Mouse (Mus musculus): ENCODE results near the gene BC037034. TPM values are rescaled to one million over a fixed set of nuclear protein-coding genes. Genes with fewer than 3 reads are reported as not detected.
A peak's percentile ranks its signal among the peaks of the same experiment; 100 is the strongest.

The BC037034 gene
- polyA plus RNA-seq, 1 experiment from 2014 or later = 18.9 TPM

GRCm38 (mm10) chr5:138260051-138260450 is 3.8 kb downstream of the BC037034 start:
- Histone ChIP-seq H3K4me1 (peaks cover 33% of the 10 kb centered on the region), H3K27me3 (no peaks in the 10 kb centered on the region), H3K4me2 (replicated peaks) (no peak overlapping the region), H3K36me3 (peaks cover 40% of the 10 kb centered on the region), H3K9me3 (replicated peaks) (no peaks in the 10 kb centered on the region), H3K9ac (no peak overlapping the region), H3K4me3 (no peak overlapping the region), H3K27ac (no peak overlapping the region)
- ATAC-seq (ENCODE audit: low FRiP score) = no peak
- 87% methylated on average over 10 of the region's 10 CpGs for WGBS

- WGBS = 77% methylated on average over 7 of the region's 7 CpGs
- Histone ChIP-seq H3K36me3 (peaks cover 40% of the 10 kb centered on the region), H3K27me3 (no peaks in the 10 kb centered on the region), H3K4me2 (replicated peaks) (no peak overlapping the region), H3K9me3 (replicated peaks) (no peaks in the 10 kb centered on the region), H3K9ac (no peak overlapping the region), H3K4me1 (peaks cover 31% of the 10 kb centered on the region), H3K27ac (no peak overlapping the region), H3K4me3 (no peak overlapping the region)
- ATAC-seq (ENCODE audit: low FRiP score) = no peak
Measured at GRCm38 (mm10) chr5:138258993-138259392, 4.8 kb downstream of the BC037034 start.

GRCm38 (mm10) chr5:138258542-138258941 is 5.3 kb downstream of the BC037034 start:
- Histone ChIP-seq H3K4me1 (peaks cover 31% of the 10 kb centered on the region), H3K4me2 (replicated peaks) (no peak overlapping the region), H3K27me3 (no peaks in the 10 kb centered on the region), H3K9ac (no peak overlapping the region), H3K9me3 (replicated peaks) (no peaks in the 10 kb centered on the region), H3K36me3 (peaks cover 40% of the 10 kb centered on the region), H3K27ac (no peak overlapping the region), H3K4me3 (no peak overlapping the region)
- 86% methylated on average over 6 of the region's 6 CpGs for WGBS
- ATAC-seq (ENCODE audit: low FRiP score) = no peak

DNA sequence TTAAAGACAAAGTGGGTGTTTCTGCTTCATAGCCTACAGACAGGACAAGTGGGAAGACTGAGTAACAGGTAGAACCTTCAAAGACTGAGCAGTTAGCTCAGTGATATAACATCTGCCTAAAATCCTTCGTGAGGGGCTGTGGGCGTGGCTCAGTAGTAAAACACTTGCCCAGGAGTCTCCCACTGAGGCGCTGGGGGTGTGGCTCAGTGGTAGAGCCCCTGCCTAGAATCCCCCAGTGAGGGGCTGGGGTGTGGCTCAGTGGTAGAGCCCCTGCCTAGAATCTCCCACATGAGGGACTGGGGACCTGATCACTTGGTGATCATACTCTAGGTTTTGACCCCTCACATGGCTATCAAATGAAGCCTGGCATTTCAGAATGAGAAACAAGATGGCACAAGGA is 5.8 kb downstream of the BC037034 start:
- H3K36me3 ChIP-seq = peaks cover 40% of the 10 kb centered on the region
- no peak overlapping the region for H3K27ac ChIP-seq
- WGBS = 86% methylated on average over 3 of the region's 3 CpGs
- H3K27me3 ChIP-seq = no peaks in the 10 kb centered on the region
- no peak overlapping the region for H3K9ac ChIP-seq
- no peak for ATAC-seq (ENCODE audit: low FRiP score)
- peaks cover 27% of the 10 kb centered on the region for H3K4me1 ChIP-seq
- no peak overlapping the region for H3K4me2 ChIP-seq (replicated peaks)
- no peaks in the 10 kb centered on the region for H3K9me3 ChIP-seq (replicated peaks)
- no peak overlapping the region for H3K4me3 ChIP-seq

- no peak overlapping the region for H3K4me2 ChIP-seq (replicated peaks)
- peaks cover 40% of the 10 kb centered on the region for H3K36me3 ChIP-seq
- 94% methylated on average over 4 of the region's 4 CpGs for WGBS
- H3K27me3 ChIP-seq = no peaks in the 10 kb centered on the region
- ATAC-seq (ENCODE audit: low FRiP score) = no peak
- no peak overlapping the region for H3K27ac ChIP-seq
- H3K4me3 ChIP-seq = no peak overlapping the region
- H3K4me1 ChIP-seq = peaks cover 22% of the 10 kb centered on the region
- H3K9me3 ChIP-seq (replicated peaks) = no peaks in the 10 kb centered on the region
- no peak overlapping the region for H3K9ac ChIP-seq
Measured at GRCm38 (mm10) chr5:138257585-138257978, 6.3 kb downstream of the BC037034 start.

DNA sequence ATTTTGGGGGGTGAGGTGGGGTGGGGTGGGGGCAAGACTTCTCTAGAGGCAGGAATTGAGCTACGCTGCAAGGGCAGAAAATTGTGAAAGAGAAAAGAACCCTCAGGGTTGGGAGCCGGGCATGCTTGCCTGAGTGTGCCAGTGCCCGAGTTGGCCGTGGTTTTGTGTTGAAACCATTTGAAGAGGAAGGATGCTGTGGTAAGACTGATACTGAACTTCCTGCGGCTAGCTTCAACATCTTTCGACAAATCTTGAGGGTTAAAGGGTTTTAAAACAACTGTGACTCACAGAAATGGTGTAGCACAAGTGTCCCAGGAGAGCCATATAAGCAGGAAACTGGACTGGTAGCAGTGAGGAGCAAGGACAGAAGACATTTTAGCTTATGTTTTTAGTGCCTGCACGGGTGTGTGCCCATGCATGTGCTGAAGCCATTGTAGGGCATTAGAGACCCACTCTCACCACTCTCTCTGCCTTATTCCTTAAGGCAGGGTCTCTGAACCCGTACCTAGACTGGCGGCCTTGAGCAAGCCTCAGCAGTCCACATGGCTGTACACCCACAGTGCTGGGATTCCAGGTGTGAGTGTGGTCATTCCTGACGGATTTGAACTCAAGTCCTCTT is 6.8 kb downstream of the BC037034 start:
- Histone ChIP-seq H3K27me3 (no peaks in the 10 kb centered on the region), H3K27ac (no peak overlapping the region), H3K9ac (no peak overlapping the region), H3K9me3 (replicated peaks) (no peaks in the 10 kb centered on the region), H3K36me3 (peaks cover 40% of the 10 kb centered on the region), H3K4me3 (no peak overlapping the region), H3K4me1 (peaks cover 17% of the 10 kb centered on the region), H3K4me2 (replicated peaks) (no peak overlapping the region)
- no peak for ATAC-seq (ENCODE audit: low FRiP score)
- WGBS = 90% methylated on average over 10 of the region's 10 CpGs

GRCm38 (mm10) chr5:138256094-138256467 is 7.8 kb downstream of the BC037034 start:
- H3K9ac ChIP-seq = peak overlapping the region; percentile 75
- 20% methylated on average over 7 of the region's 7 CpGs for WGBS
- ATAC-seq (ENCODE audit: low FRiP score) = no peak; the same call in 1 of the 2 replicates
- H3K27ac ChIP-seq = peak overlapping the region; percentile 79
- H3K9me3 ChIP-seq (replicated peaks) = no peaks in the 10 kb centered on the region
- H3K27me3 ChIP-seq = no peaks in the 10 kb centered on the region
- H3K4me2 ChIP-seq (replicated peaks) = peak overlapping the region; percentile 79
- peak overlapping the region; percentile 67 for H3K4me3 ChIP-seq
- H3K36me3 ChIP-seq = peaks cover 31% of the 10 kb centered on the region
- peaks cover 14% of the 10 kb centered on the region for H3K4me1 ChIP-seq

GRCm38 (mm10) chr5:138255353-138256093 is 8.3 kb downstream of the BC037034 start, which contains the start of gene Lamtor4:
Gene Lamtor4 (plus strand): TSS chr5:138255482.
- H3K9ac ChIP-seq = peak within 1 kb of the TSS; percentile 75
- no peaks in the 10 kb centered on the region for H3K9me3 ChIP-seq (replicated peaks)
- H3K27ac ChIP-seq = peak within 1 kb of the TSS; percentile 79
- peak within 1 kb of the TSS; percentile 79 for H3K4me2 ChIP-seq (replicated peaks)
- ATAC-seq (ENCODE audit: low FRiP score) = peak; percentile 99
- H3K4me3 ChIP-seq = peak within 1 kb of the TSS; percentile 67
- no peaks in the 10 kb centered on the region for H3K27me3 ChIP-seq
- WGBS = under 1% methylated on average over 38 of the region's 38 CpGs
- H3K36me3 ChIP-seq = peaks cover 25% of the 10 kb centered on the region
- peaks cover 14% of the 10 kb centered on the region for H3K4me1 ChIP-seq

- no peak overlapping the region for H3K4me3 ChIP-seq
- H3K27me3 ChIP-seq = no peaks in the 10 kb centered on the region
- H3K4me2 ChIP-seq (replicated peaks) = no peak overlapping the region
- no peaks in the 10 kb centered on the region for H3K9me3 ChIP-seq (replicated peaks)
- peaks cover 12% of the 10 kb centered on the region for H3K4me1 ChIP-seq
- no peak overlapping the region for H3K9ac ChIP-seq
- H3K27ac ChIP-seq = no peak overlapping the region
- peaks cover 2% of the 10 kb centered on the region; the same call in 1 of the 2 replicates for H3K36me3 ChIP-seq
- ATAC-seq (ENCODE audit: low FRiP score) = no peak
- 82% methylated on average over 3 of the region's 3 CpGs for WGBS
Measured at GRCm38 (mm10) chr5:138253061-138253460, 10.8 kb downstream of the BC037034 start.

GRCm38 (mm10) chr5:138251144-138251543 is 12.7 kb downstream of the BC037034 start:
- Histone ChIP-seq H3K27ac (no peak overlapping the region), H3K4me1 (peaks cover 8% of the 10 kb centered on the region), H3K27me3 (no peaks in the 10 kb centered on the region), H3K4me2 (replicated peaks) (no peak overlapping the region), H3K4me3 (no peak overlapping the region), H3K36me3 (no peaks in the 10 kb centered on the region), H3K9ac (no peak overlapping the region), H3K9me3 (replicated peaks) (no peaks in the 10 kb centered on the region)
- ATAC-seq (ENCODE audit: low FRiP score) = no peak
- WGBS = 82% methylated on average over 12 of the region's 12 CpGs

GRCm38 (mm10) chr5:138241511-138241910 is 22.3 kb downstream of the BC037034 start:
- no peak overlapping the region for H3K27ac ChIP-seq
- ATAC-seq (ENCODE audit: low FRiP score) = no peak
- WGBS = 39% methylated on average over 2 of the region's 2 CpGs
- H3K9me3 ChIP-seq (replicated peaks) = no peaks in the 10 kb centered on the region
- no peak overlapping the region for H3K4me2 ChIP-seq (replicated peaks)
- H3K9ac ChIP-seq = no peak overlapping the region
- H3K36me3 ChIP-seq = no peaks in the 10 kb centered on the region
- H3K4me3 ChIP-seq = no peak overlapping the region
- H3K27me3 ChIP-seq = no peaks in the 10 kb centered on the region
- H3K4me1 ChIP-seq = no peaks in the 10 kb centered on the region

DNA sequence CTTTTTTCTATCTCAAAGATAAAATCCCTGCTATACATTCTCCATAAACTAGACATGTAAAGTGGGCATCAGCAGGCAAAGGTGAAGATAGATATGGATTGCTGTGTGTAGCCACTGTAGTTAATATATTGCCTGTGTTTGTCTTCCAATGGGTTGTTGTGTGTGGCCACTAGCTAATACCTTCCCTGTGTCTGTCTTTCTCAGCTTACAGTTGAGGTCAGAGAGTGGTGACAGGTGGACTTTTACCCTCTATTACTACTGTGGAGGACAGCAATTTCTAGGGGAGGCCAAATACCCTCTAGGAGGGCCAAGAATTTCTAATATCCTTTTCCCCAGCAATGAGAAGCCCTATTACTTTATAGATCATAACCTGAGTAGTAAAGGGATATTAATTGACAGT is 29.6 kb downstream of the BC037034 start:
- no peaks in the 10 kb centered on the region for H3K4me1 ChIP-seq
- H3K9me3 ChIP-seq (replicated peaks) = no peaks in the 10 kb centered on the region
- no peaks in the 10 kb centered on the region for H3K27me3 ChIP-seq
- H3K4me2 ChIP-seq (replicated peaks) = no peak overlapping the region
- no peaks in the 10 kb centered on the region for H3K36me3 ChIP-seq
- H3K4me3 ChIP-seq = no peak overlapping the region
- ATAC-seq (ENCODE audit: low FRiP score) = no peak
- H3K27ac ChIP-seq = no peak overlapping the region
- H3K9ac ChIP-seq = no peak overlapping the region

- Histone ChIP-seq H3K4me2 (replicated peaks) (no peak overlapping the region), H3K27ac (no peak overlapping the region), H3K9me3 (replicated peaks) (no peaks in the 10 kb centered on the region), H3K27me3 (no peaks in the 10 kb centered on the region), H3K4me3 (no peak overlapping the region), H3K36me3 (no peaks in the 10 kb centered on the region), H3K9ac (no peak overlapping the region), H3K4me1 (no peaks in the 10 kb centered on the region)
- 86% methylated on average over 2 of the region's 2 CpGs for WGBS
- no peak for ATAC-seq (ENCODE audit: low FRiP score)
Measured at GRCm38 (mm10) chr5:138233778-138234177, 30.1 kb downstream of the BC037034 start.
